Mouse (Mus musculus) cortical plate, adult 2 months (tissue): ENCODE measurements around the gene Dchs2.

Experiments used
- CTCF ChIP-seq: fragments of 200-500 bp; IDR thresholded peaks from 2 replicates; pipeline ENCODE4 v1.5.1; 2011; ENCODE audit warnings: mild to moderate bottlenecking, control low read depth, low read length; ENCODE audit not compliant: insufficient read depth; ENCODE audit errors: extremely low read depth
- POLR2A ChIP-seq: fragments of 200-500 bp; IDR thresholded peaks from 2 replicates; pipeline ENCODE4 v1.6.1; 2011; ENCODE audit warnings: mild to moderate bottlenecking, low read length, control low read depth; ENCODE audit not compliant: insufficient read depth; ENCODE audit errors: extremely low read depth

DNA sequence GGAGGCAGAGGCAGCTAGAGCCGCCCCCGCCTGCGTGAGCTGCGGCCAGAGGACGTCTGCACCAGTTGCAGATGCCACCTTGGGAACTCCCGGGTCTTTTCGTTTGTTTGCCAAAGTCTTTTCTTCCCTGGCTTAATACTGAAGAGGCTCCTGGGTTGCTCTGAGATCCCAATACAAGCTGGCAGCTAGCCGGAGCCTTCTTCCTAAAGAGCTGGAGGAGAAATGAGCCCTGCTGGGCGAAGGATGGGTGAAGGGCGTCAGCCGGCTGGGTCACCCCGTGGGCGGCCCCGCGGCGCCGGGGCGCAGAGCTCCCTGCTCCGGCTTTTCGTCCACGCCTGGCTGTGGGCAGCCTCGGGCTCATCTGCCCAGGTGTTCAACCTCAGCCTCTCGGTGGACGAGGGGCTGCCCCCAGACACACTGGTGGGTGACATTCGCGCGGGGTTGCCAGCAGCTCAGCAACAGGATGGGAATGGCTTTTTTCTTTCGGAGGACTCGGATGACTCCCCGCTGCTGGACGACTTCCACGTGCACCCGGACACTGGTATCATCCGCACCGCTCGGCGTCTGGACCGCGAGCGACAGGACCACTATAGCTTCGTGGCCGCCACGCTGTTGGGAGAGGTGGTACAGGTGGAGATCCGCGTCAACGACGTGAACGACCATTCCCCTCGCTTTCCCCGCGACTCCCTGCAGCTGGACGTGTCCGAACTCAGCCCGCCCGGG, at the start of gene Dchs2:
- TF ChIP-seq CTCF (no peak), POLR2A (no peak)
